Mouse (Mus musculus) erythroblast, embryonic 14.5 days (primary cell): ENCODE measurements around the gene Bicdl2.

ENCODE experiments used
- GATA1 ChIP-seq: IDR thresholded peaks from 2 replicates; pipeline ENCODE4 v1.6.1; 2012; ENCODE audit warnings: low read length, inconsistent platforms, mixed read lengths
- TAL1 ChIP-seq: IDR thresholded peaks from 3 replicates; pipeline ENCODE4 v1.6.1; 2012; ENCODE audit warnings: low read length, inconsistent platforms, mixed read lengths

DNA sequence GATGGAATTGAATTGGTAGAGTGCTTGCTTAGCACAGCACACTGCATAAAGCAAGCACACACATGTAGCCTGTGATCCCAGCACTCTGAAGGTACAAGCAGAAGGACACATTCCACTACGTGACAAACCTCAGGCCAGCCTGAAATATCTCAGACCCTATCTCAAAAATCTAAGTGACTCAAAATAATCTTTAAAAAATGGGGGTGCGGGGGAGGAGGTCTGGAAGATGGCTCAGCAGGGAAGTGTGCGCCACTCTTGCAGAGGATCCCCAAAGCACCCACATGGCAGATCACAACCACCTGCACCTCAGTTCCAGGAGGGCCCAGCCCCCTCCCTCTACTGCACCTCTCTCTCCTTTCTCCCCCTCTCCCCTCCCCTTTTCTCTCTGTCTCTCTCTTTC lies 11.2 kb downstream of the Bicdl2 start:
- TF ChIP-seq GATA1 (no peak), TAL1 (no peak)
